Mouse (Mus musculus) brain, embryonic 14.5 days (tissue): ENCODE data around the gene Gm6358.

Experiments used
- CTCF ChIP-seq: fragments of 200-500 bp; IDR thresholded peaks from 2 replicates; pipeline ENCODE4 v1.5.1; 2012; ENCODE audit warnings: inconsistent platforms, mild to moderate bottlenecking, moderate library complexity, borderline replicate concordance; ENCODE audit not compliant: insufficient read depth, insufficient read length; ENCODE audit errors: extremely low read depth
- POLR2A ChIP-seq: fragments of 200-500 bp; IDR thresholded peaks from 2 replicates; pipeline ENCODE4 v1.6.1; 2012; ENCODE audit warnings: mild to moderate bottlenecking, inconsistent platforms, borderline replicate concordance; ENCODE audit not compliant: poor library complexity, insufficient read depth, insufficient read length, severe bottlenecking; ENCODE audit errors: extremely low read depth

DNA sequence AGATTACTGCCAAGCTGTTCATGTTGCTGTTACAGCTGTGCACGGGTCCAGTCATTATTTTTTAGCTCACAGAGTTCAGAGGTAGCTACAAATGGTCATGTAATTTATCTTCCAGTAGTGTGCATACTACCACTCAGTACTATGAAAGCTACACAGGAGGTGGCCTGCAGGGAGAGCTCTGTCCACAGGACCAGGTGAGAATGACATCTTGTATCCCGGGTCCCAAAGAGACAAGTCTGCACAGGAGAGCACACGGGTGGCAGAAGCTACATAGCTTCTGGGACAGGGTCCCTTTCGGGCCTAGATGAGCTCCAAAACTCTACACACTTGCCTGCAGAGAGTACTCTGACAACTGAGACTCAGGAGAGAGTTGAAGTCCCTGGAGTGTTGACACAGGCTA lies 48.0 kb downstream of the Gm6358 start:
- TF ChIP-seq CTCF (no peak), POLR2A (no peak)
